24 mouse cellular contexts compared by ENCODE assay signal in the genomic region with DNA sequence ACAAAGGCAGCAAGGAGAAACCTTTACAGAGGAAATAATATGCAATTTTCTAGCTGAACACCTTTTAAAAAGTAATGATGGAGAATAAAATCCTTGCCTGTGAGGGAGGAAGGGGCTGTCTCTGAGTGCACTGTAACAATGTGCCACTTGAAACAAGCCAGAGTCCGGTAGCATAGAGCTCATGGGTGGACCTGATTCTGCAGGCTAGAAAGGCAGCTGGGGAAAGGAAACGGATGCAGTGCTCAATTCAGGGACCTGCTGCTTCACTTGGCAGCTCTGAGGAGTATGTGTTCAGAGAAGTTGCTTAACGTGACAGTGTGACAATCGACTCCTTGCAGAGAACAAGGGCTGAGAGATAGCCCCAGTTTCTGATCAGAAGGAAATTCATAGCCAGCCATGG.
A peak's percentile ranks its signal among the peaks of the same experiment; 100 is the strongest.
DNase-seq lines count a peak whose midpoint lies in the region; ATAC-seq and TF ChIP-seq lines count a peak whose summit lies in the region.
"Had no signal": no experiment of that assay in that cellular context is flagged by ENCODE, and none has a peak within 500 bp of the region (broad histone marks: within the 10 kb centered on the region; RNA-seq: fewer than 3 reads in every experiment).

No protein-coding gene starts in this region.

- H3K36me3 ChIP-seq in heart, postnatal 0 days (replicated peaks; ENCODE audit: control insufficient read depth, insufficient read depth, low read length), result no peaks in the 10 kb centered on the region
- no peaks in the 10 kb centered on the region for H3K36me3 ChIP-seq in heart, embryonic 10.5 days
- H3K36me3 ChIP-seq: embryonic facial prominence, embryonic 13.5 days; hindbrain, embryonic 15.5 days; limb, embryonic 10.5 days; liver, embryonic 15.5 days had no signal

- H3K9ac ChIP-seq in heart, postnatal 0 days (replicated peaks; ENCODE audit: low read depth, low read length), result no peak overlapping the region
- H3K9ac ChIP-seq: embryonic facial prominence, embryonic 13.5 days; hindbrain, embryonic 15.5 days; liver, embryonic 15.5 days had no signal

- H3K9me3 ChIP-seq in heart, postnatal 0 days (replicated peaks; ENCODE audit: control insufficient read depth, low read length), result no peaks in the 10 kb centered on the region
- H3K9me3 ChIP-seq in heart, embryonic 10.5 days, result no peaks in the 10 kb centered on the region
- H3K9me3 ChIP-seq: embryonic facial prominence, embryonic 13.5 days; hindbrain, embryonic 15.5 days; limb, embryonic 10.5 days; liver, embryonic 15.5 days; megakaryocyte, embryonic 14.5 days had no signal

- DNase-seq in cerebellum, postnatal 25 days, result peak; percentile 26 to 35
- no peak for DNase-seq in cerebellum, adult 11 months
- DNase-seq in heart, postnatal 0 days (ENCODE audit: low spot score), result peak; percentile 16
- no peak for DNase-seq in heart, embryonic 10.5 days (ENCODE audit: low spot score)
- peak; percentile 12 for DNase-seq in lung, postnatal 10 days
- DNase-seq in lung, adult 18-20 months, result no peak
- DNase-seq in brain, adult 2 months (ENCODE audit: low read depth, low spot score), result peak; percentile 48
- no peak for DNase-seq in ovary, postnatal 14 days (ENCODE audit: low spot score)
- DNase-seq: embryo, embryonic 11 days; heart, postnatal 14 days; kidney, postnatal 25 days; liver; lung, postnatal 36 days; right cerebral cortex, postnatal 25 days; spleen, adult 18-20 months had no signal

- no peak overlapping the region for H3K4me3 ChIP-seq in heart, postnatal 0 days (ENCODE audit: low read depth, low read length)
- no peak overlapping the region for H3K4me3 ChIP-seq in heart, embryonic 10.5 days
- H3K4me3 ChIP-seq: embryonic facial prominence, embryonic 13.5 days; erythroblast, embryonic 14.5 days; hindbrain, embryonic 15.5 days; layer of hippocampus, adult 2 months; limb, embryonic 10.5 days; liver, embryonic 15.5 days; megakaryocyte, embryonic 14.5 days had no signal

- WGBS in heart, postnatal 0 days, result 19% methylated on average over 4 of the region's 4 CpGs
- 41% methylated on average over 4 of the region's 4 CpGs for WGBS in heart, embryonic 10.5 days

- no peaks in the 10 kb centered on the region for H3K27me3 ChIP-seq in heart, postnatal 0 days (ENCODE audit: control insufficient read depth, insufficient read depth, low read length)
- H3K27me3 ChIP-seq in heart, embryonic 10.5 days (ENCODE audit: insufficient read depth, poor library complexity, severe bottlenecking), result no peaks in the 10 kb centered on the region
- H3K27me3 ChIP-seq: embryonic facial prominence, embryonic 13.5 days; hindbrain, embryonic 15.5 days; liver, embryonic 15.5 days had no signal

- no peak for TF ChIP-seq CTCF in heart, postnatal 0 days (IDR thresholded peaks at IDR 0.05; ENCODE audit: low read depth)

- ATAC-seq in heart, postnatal 0 days (ENCODE audit: insufficient read depth, low read depth), result no peak
- ATAC-seq: intestine, embryonic 16.5 days had no signal

- H3K27ac ChIP-seq in heart, postnatal 0 days (ENCODE audit: low read depth), result no peak overlapping the region
- no peak overlapping the region for H3K27ac ChIP-seq in heart, embryonic 10.5 days
- H3K27ac ChIP-seq: embryonic facial prominence, embryonic 13.5 days; hindbrain, embryonic 15.5 days; layer of hippocampus, adult 2 months; limb, embryonic 10.5 days; liver, embryonic 15.5 days had no signal

- H3K4me2 ChIP-seq in heart, postnatal 0 days (ENCODE audit: low read depth, low read length), result no peak overlapping the region
- H3K4me2 ChIP-seq: embryonic facial prominence, embryonic 13.5 days; heart, embryonic 11.5 days; hindbrain, embryonic 15.5 days; liver, embryonic 15.5 days had no signal

- TF ChIP-seq EP300 in heart, postnatal 0 days (IDR thresholded peaks at IDR 0.05; ENCODE audit: low read depth), result no peak

- H3K4me1 ChIP-seq in heart, postnatal 0 days (ENCODE audit: control insufficient read depth, insufficient read depth), result no peaks in the 10 kb centered on the region
- H3K4me1 ChIP-seq in heart, embryonic 10.5 days, result peaks cover 6% of the 10 kb centered on the region; the same call in 1 of the 2 replicates
- H3K4me1 ChIP-seq: embryonic facial prominence, embryonic 13.5 days; limb, embryonic 10.5 days; liver, embryonic 15.5 days; megakaryocyte, embryonic 14.5 days had no signal

Comparison
In these comparisons a context has a peak if more than half of its experiments do, and no peak if none do; other contexts are left out.
1. DNase-seq: peak in cerebellum, postnatal 25 days (2 of 2), heart, postnatal 0 days (single experiment), lung, postnatal 10 days (single experiment) and brain, adult 2 months (single experiment); none in cerebellum, adult 11 months (single experiment), heart, embryonic 10.5 days (single experiment), lung, adult 18-20 months (0 of 2) and ovary, postnatal 14 days (single experiment).